Mouse (Mus musculus) neural tube, embryonic 15.5 days (tissue): ENCODE data around the gene Myl12a. TPM values are rescaled to one million over a fixed set of nuclear protein-coding genes. Genes with fewer than 3 reads are reported as not detected.

Experiments
- ATAC-seq: fragments of 200-750 bp; cut with Nextera tagmentation; 2 replicates; pipeline ENCODE4 v1.8.0; 2017; ENCODE audit warnings: mild to moderate bottlenecking, moderate TSS enrichment, moderate library complexity; ENCODE audit not compliant: low FRiP score
- H3K27ac ChIP-seq: fragments of 300-500 bp; sonication (generic); replicated peaks from 2 replicates; pipeline ENCODE4 v1.5.1; 2015; ENCODE audit warnings: mild to moderate bottlenecking, inconsistent platforms
- H3K27me3 ChIP-seq: fragments of 300-500 bp; sonication (generic); replicated peaks from 2 replicates; pipeline ENCODE4 v1.6.1; 2015; ENCODE audit warnings: inconsistent platforms
- H3K36me3 ChIP-seq: fragments of 300-500 bp; sonication (generic); 2 replicates; pipeline ENCODE4 v1.6.1; 2015; ENCODE audit warnings: inconsistent platforms
- H3K4me1 ChIP-seq: fragments of 300-500 bp; sonication (generic); 2 replicates; pipeline ENCODE4 v1.6.1; 2015; ENCODE audit warnings: inconsistent platforms
- H3K4me2 ChIP-seq: fragments of 300-500 bp; sonication (generic); 2 replicates; pipeline ENCODE4 v1.6.1; 2015; ENCODE audit warnings: inconsistent platforms, mild to moderate bottlenecking, moderate library complexity
- H3K4me3 ChIP-seq: fragments of 300-500 bp; sonication (generic); replicated peaks from 2 replicates; pipeline ENCODE4 v1.5.1; 2015; ENCODE audit warnings: mild to moderate bottlenecking, inconsistent platforms
- H3K9ac ChIP-seq: fragments of 300-500 bp; sonication (generic); replicated peaks from 2 replicates; pipeline ENCODE4 v1.6.1; 2015; ENCODE audit warnings: mild to moderate bottlenecking, inconsistent platforms
- H3K9me3 ChIP-seq: fragments of 300-500 bp; sonication (generic); replicated peaks from 2 replicates; pipeline ENCODE4 v1.6.1; 2016; ENCODE audit warnings: inconsistent platforms
- WGBS: fragments of 180-500 bp; shearing (Covaris S2); methylation state at CpG from one replicate; pipeline ENCODE4 v1.1.7; 2015; ENCODE audit warnings: mixed read lengths; 5-methylcytosine and 5-hydroxymethylcytosine counted together
- polyA plus RNA-seq: library from polyadenylated mRNA; unstranded; fragments of >200 nt; fragmentation: Nextera tagmentation; extraction: Ambion mirVana; gene quantifications from 2 replicates; pipeline ENCODE4 v1.2.1, GENCODE M21; 2015

The Myl12a gene
- polyA plus RNA-seq, 1 experiment from 2014 or later = 103 TPM

DNA sequence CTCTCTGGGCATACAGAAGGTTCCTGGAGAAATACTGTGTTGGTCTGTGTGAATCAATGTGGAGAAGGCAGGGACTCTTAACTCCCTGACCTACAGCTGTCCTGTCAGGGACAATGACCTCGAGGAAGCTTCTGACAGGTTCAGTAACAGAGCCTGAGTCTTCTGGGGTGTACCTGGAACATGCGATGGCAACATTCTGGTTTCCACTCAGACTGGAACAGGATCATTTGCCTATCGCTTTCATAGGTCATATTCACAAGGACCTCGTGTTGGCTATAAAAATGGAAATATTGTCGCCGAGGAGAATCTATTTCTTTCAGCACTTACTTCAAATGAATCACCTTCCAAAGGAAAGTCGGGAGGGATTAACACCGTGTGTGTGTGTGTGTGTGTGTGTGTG lies 23.2 kb upstream of the Myl12a start:
- no peaks in the 10 kb centered on the region for H3K4me1 ChIP-seq
- ATAC-seq = no peak
- no peak overlapping the region for H3K4me3 ChIP-seq
- 83% methylated on average over 8 of the region's 8 CpGs for WGBS
- H3K27me3 ChIP-seq = no peaks in the 10 kb centered on the region
- H3K9me3 ChIP-seq = no peaks in the 10 kb centered on the region
- H3K36me3 ChIP-seq = no peaks in the 10 kb centered on the region
- H3K9ac ChIP-seq = no peak overlapping the region
- no peak overlapping the region for H3K4me2 ChIP-seq
- no peak overlapping the region for H3K27ac ChIP-seq

DNA sequence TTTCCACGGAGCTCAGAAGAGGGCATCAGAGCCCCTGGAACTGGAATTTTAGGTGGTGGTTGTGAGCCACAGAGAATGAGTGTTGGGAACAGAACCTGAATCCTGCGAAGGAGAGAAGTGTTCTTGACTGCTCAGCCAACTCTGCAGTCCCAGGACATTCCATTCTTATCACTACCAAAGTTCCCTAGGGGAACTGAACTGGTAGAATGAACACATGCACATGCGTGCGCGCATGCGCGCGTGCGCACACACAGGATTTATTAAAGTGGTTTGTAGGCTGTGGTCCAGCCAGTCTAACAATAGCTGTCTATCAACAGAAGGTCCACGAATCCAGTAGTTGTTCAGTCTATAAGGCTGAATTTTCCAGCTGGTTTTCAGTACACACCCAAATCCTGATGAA lies 21.4 kb upstream of the Myl12a start:
- Histone ChIP-seq H3K4me1 (peaks cover 6% of the 10 kb centered on the region; the same call in 1 of the 2 replicates), H3K27ac (no peak overlapping the region), H3K4me2 (no peak overlapping the region), H3K9me3 (no peaks in the 10 kb centered on the region), H3K36me3 (no peaks in the 10 kb centered on the region), H3K9ac (no peak overlapping the region), H3K27me3 (no peaks in the 10 kb centered on the region), H3K4me3 (no peak overlapping the region)
- ATAC-seq = no peak
- WGBS = 92% methylated on average over 10 of the region's 10 CpGs

DNA sequence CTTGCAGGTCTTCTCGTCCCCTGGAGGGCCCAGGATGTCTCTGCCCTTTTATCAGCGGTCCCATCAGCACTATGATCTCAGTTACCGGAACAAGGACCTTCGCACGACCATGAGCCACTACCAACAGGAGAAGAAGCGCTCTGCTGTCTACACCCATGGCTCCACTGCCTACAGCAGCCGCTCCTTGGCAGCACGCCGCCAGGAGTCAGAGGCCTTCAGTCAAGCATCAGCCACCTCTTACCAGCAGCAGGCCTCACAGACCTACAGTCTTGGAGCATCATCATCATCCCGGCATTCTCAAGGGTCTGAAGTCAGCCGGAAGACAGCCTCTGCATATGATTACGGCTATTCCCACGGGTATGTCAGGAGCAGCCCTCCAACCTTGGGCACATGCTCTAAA lies 20.2 kb upstream of the Myl12a start:
- Histone ChIP-seq H3K4me3 (no peak overlapping the region), H3K9me3 (no peaks in the 10 kb centered on the region), H3K4me2 (no peak overlapping the region), H3K9ac (no peak overlapping the region), H3K27ac (no peak overlapping the region), H3K36me3 (no peaks in the 10 kb centered on the region), H3K27me3 (no peaks in the 10 kb centered on the region), H3K4me1 (peaks cover 6% of the 10 kb centered on the region; the same call in 1 of the 2 replicates)
- no peak for ATAC-seq
- WGBS = 91% methylated on average over 13 of the region's 13 CpGs

DNA sequence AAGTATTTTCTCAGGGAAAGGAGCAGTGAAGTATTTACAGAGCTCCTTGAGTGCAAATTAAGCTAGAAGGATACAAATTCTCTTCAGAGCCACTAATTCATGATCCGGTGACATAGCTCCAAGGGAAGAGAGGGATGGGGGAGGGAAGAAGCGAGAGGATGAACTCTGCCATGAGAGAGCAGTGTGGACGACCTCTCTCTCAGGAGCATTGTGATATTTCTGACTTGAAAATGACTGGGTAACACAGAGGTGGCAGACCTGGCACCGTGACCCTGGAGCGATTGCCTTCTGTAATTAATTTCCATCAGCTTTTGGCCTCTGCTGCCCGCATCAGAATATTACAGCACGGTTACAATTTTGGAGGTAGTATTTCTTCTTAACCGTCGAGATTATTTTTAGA lies 17.2 kb upstream of the Myl12a start:
- no peaks in the 10 kb centered on the region for H3K27me3 ChIP-seq
- 60% methylated on average over 9 of the region's 9 CpGs for WGBS
- no peak for ATAC-seq

DNA sequence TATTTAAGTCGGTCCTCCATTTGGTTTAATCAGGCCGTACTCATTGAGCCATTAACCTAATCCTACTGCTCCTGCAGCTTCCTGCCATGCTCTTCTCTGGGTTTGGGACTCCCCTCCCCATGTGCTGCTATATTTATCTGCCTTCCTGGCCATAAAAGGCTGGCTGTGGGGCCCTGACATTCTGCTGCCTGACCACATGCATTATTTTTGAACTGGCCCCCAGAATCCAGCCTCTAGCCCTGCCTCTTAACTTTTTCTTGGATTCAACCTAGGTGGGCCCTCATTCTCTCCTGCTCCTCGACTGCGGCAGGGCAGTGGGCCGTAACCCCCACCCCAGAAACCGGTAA lies 16.6 kb upstream of the Myl12a start:
- no peak for ATAC-seq
- H3K36me3 ChIP-seq = no peaks in the 10 kb centered on the region
- WGBS = 46% methylated on average over 6 of the region's 6 CpGs

More for the DNA sequence above, 17.2 kb upstream of the Myl12a start:
- no peak overlapping the region for H3K4me2 ChIP-seq
- H3K4me3 ChIP-seq = no peak overlapping the region
- no peak overlapping the region for H3K27ac ChIP-seq
- H3K9me3 ChIP-seq = no peaks in the 10 kb centered on the region
- no peak overlapping the region for H3K9ac ChIP-seq
- no peaks in the 10 kb centered on the region for H3K36me3 ChIP-seq
- peaks cover 6% of the 10 kb centered on the region; the same call in 1 of the 2 replicates for H3K4me1 ChIP-seq

DNA sequence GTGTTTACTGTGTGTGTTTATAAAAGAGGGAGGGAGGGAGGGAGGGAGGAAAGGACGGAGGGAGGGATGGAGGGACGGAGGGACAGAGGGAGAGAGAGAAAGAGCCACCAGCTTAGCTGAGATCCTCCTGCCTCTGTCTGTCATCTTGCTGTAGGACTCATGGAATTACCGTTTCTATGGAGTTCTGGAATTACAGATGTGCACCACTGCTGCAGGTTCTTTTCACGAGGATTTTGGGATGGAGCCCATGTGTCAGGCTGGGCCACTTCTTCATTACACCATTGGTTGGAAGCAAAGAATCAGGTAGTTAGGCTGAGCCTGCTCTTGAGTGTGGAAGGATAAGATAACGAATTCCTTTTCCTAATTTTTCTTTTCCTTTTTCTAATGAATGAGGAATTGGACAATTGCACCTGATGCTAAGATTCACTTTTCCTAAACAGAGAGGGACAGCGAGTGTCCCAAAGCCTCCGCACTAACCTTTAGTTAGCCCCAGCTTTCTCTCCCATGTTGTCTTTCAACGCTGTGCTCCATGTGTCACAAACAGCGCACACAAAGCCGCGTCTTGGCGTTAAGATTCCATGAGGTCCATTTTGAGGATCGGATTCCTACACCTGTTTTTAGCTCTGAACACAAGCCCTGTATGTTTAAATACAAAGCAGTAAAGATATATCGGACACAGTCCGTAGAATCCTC lies 16.1 kb upstream of the Myl12a start:
- Histone ChIP-seq H3K4me1 (peaks cover 6% of the 10 kb centered on the region; the same call in 1 of the 2 replicates), H3K27me3 (no peaks in the 10 kb centered on the region), H3K4me3 (no peak overlapping the region), H3K27ac (no peak overlapping the region), H3K36me3 (no peaks in the 10 kb centered on the region), H3K9ac (no peak overlapping the region), H3K4me2 (no peak overlapping the region), H3K9me3 (no peaks in the 10 kb centered on the region)
- WGBS = 89% methylated on average over 15 of the region's 15 CpGs
- ATAC-seq = no peak

More for the DNA sequence above, 16.6 kb upstream of the Myl12a start:
- H3K4me1 ChIP-seq = peaks cover 6% of the 10 kb centered on the region; the same call in 1 of the 2 replicates
- H3K4me2 ChIP-seq = no peak overlapping the region
- no peaks in the 10 kb centered on the region for H3K27me3 ChIP-seq
- no peak overlapping the region for H3K27ac ChIP-seq
- H3K9me3 ChIP-seq = no peaks in the 10 kb centered on the region
- H3K4me3 ChIP-seq = no peak overlapping the region
- no peak overlapping the region for H3K9ac ChIP-seq

DNA sequence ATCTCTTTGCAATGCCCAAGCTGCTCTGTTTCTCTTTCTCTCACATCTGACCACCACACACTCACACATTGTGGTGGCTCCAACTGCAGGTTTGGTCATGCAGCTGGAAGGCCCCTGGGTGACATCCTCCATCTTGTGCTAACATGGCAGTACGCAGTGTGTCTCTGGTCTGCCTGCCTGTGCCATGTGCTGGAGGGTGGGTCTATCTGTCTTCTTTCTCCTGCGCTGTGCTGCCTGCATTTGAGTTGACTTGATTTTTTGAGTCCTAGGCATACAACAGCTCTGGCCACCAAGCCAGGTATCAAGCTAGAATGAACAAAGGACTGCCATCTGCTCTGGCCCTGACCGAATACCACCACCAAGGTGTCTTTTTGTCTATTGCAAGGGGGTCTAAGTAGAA lies 15.5 kb upstream of the Myl12a start:
- peaks cover 6% of the 10 kb centered on the region; the same call in 1 of the 2 replicates for H3K4me1 ChIP-seq
- H3K36me3 ChIP-seq = no peaks in the 10 kb centered on the region
- H3K9ac ChIP-seq = no peak overlapping the region
- H3K4me2 ChIP-seq = no peak overlapping the region
- no peak overlapping the region for H3K27ac ChIP-seq
- WGBS = 95% methylated on average over 3 of the region's 3 CpGs
- H3K27me3 ChIP-seq = no peaks in the 10 kb centered on the region
- H3K4me3 ChIP-seq = no peak overlapping the region
- no peaks in the 10 kb centered on the region for H3K9me3 ChIP-seq
- no peak for ATAC-seq

DNA sequence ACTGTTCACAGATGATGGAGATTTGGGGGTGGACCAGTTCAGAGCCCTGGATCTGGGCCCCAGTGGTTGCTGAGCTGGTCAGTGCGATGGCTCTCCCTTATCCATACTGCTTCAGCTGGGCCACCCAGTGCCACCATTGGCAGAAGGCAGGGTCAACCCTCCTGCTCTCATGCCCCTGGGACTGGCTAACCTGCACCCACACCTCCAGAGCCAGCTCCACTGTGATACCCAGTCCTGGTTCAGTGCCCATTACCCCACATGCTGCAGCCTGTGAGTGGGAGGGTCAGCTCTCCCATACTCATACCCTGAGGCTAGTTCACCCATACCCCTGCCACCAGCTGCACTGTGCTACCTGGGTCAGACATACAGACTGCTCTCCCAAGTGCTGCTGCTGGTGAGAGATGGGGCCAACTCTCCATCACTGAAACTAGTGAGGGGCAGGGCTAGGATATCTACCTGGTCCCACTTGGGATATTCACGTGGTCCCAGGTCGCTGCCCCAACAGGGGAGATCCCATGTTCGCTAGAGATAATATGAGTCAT lies 14.8 kb upstream of the Myl12a start:
- Histone ChIP-seq H3K4me1 (peaks cover 6% of the 10 kb centered on the region; the same call in 1 of the 2 replicates), H3K36me3 (no peaks in the 10 kb centered on the region), H3K9ac (no peak overlapping the region), H3K4me3 (no peak overlapping the region), H3K4me2 (no peak overlapping the region), H3K27ac (no peak overlapping the region), H3K27me3 (no peaks in the 10 kb centered on the region), H3K9me3 (no peaks in the 10 kb centered on the region)
- WGBS = 93% methylated on average over 4 of the region's 4 CpGs
- no peak for ATAC-seq

DNA sequence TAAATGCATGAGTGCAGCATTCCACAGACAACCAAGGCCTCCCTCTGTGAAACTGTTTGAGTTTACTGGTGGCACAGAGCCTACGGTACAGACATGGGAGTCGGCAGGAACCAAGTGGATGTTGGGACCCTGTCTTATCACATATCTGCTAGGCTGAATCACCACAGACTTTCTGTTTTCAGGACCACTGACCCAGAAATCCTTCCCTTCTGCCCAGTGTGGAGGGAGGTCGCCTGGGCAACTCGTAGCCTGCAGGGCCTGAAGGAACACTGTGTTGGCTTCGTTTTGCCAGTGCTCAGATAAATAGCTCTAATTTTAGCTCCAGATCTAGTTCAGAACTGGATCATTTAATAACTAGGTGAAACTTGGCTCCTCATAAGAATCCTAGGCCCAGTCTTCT lies 12.2 kb upstream of the Myl12a start:
- 47% methylated on average over 5 of the region's 5 CpGs for WGBS
- ATAC-seq = no peak

DNA sequence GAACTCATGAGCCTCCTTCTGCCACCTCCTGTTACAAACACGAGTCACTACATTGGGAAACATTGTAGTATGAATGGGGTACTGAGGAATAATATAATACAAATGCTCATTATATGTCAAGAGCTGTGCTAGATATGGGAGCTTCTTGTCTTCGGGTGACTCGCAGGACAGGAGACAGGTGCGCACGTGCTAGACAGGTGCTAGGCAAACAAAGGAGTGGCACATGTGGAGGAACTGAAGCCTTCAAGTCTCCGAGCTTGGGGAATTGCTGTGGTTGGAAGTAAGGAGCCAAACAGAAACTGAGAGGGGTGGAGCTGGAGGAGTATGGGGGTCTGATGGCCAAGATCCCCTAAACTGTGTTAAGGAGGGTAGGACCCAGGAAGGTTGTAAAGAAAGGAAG lies 10.4 kb upstream of the Myl12a start:
- H3K9me3 ChIP-seq = no peaks in the 10 kb centered on the region
- H3K36me3 ChIP-seq = no peaks in the 10 kb centered on the region
- no peak overlapping the region for H3K4me2 ChIP-seq
- no peaks in the 10 kb centered on the region for H3K27me3 ChIP-seq
- no peak for ATAC-seq
- 88% methylated on average over 6 of the region's 6 CpGs for WGBS
- H3K27ac ChIP-seq = no peak overlapping the region
- no peak overlapping the region for H3K9ac ChIP-seq
- H3K4me1 ChIP-seq = no peaks in the 10 kb centered on the region
- H3K4me3 ChIP-seq = no peak overlapping the region

More for the DNA sequence above, 12.2 kb upstream of the Myl12a start:
- Histone ChIP-seq H3K4me2 (no peak overlapping the region), H3K4me3 (no peak overlapping the region), H3K27ac (no peak overlapping the region), H3K9me3 (no peaks in the 10 kb centered on the region), H3K27me3 (no peaks in the 10 kb centered on the region), H3K4me1 (peaks cover 6% of the 10 kb centered on the region; the same call in 1 of the 2 replicates), H3K9ac (no peak overlapping the region), H3K36me3 (no peaks in the 10 kb centered on the region)

DNA sequence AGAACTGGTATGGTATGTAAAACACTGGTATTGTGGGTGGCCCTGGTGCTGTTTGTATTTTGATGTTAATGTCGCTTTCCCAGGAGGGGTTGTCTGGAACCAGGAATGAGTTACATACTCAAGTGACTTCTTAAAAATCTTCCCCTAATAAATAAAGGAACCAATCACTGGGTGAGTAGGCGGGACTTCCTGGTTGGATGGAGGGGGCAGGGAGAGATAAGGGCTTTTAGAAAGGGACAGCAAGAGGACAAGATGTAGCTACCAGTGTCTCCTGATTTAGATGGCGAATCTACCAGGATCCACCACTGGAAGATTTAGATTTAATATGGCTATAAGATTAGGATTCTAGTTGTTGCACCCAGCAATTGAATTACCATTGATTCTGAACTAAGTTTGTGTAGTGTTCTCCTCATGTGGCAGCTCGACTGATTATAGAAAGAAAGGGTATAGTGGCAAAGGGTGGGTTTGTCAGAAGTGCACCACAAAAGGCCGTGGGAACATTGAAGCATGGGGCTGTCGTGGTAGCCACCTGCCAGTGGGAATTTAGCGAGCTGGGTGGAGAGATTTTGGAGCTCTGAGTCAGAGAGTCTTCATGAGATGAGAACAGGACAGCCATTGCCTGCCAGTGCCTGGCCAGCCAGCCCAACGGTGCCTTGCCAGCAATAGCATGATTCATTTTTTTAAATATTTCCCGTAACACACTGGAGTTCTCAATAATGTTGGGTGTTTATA lies 9.4 kb upstream of the Myl12a start:
- no peak for ATAC-seq
- Histone ChIP-seq H3K9me3 (no peaks in the 10 kb centered on the region), H3K4me1 (no peaks in the 10 kb centered on the region), H3K4me2 (no peak overlapping the region), H3K27me3 (no peaks in the 10 kb centered on the region), H3K4me3 (no peak overlapping the region), H3K9ac (no peak overlapping the region), H3K36me3 (no peaks in the 10 kb centered on the region), H3K27ac (no peak overlapping the region)
- WGBS = 90% methylated on average over 9 of the region's 9 CpGs
